Mouse (Mus musculus): Measurements from ENCODE around the gene Hist1h2bg.

DNA sequence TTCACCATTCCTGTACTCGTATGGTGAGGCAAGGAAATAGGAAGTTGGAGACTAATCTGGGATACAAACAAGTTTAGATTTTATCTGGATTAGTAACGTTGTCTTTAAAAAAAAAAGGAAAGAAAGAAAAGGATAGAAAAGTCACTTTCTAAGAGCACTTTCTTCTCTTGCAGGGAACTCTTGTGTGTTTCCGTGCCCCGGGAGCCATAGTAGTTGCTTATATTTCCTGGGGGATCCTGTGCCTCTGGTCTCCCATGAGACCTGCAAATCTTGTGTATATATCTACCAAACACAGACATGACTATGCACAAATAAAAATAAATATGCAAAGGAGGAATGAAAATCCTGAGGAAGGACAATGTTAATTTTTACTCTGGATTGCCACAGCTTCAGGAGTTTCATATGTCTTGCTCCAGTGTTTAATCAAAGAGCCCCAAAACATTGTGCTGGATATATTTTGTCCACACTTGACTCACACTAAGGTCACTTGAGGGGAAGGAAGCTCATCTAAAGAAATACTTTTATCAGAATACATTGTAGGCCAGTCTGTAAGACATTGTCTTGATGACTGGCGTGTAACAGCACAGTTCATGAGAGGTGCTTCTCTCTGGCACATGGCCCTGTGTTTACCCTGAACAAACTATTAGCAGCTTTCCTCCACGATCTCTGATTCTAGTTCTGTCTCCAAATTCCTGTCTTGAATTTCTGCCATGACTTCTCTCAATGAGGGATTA lies 5.9 kb downstream of the Hist1h2bg start:
- TF ChIP-seq CTCF (IDR thresholded peaks at IDR 0.05; ENCODE audit: low read depth, low read length) (no peak), POLR2A (IDR thresholded peaks at IDR 0.05; ENCODE audit: borderline replicate concordance, low read depth, low read length) (no peak)
